Mouse (Mus musculus): ENCODE data around the gene Ddr1. TPM values are rescaled to one million over a fixed set of nuclear protein-coding genes. Genes with fewer than 3 reads are reported as not detected.

Ddr1 gene
- total RNA-seq, 2 experiments from 2014 or later, result 12.7 to 15.0 TPM

- DNase-seq, result peak; percentile 92 to 98
- intact Hi-C loops (cut with DNase I), result no loop called here
Observed at GRCm38 (mm10) chr17:35725286-35726232, 21.1 kb upstream of the Ddr1 start.

GRCm38 (mm10) chr17:35721676-35722075, 17.3 kb upstream of the Ddr1 start:
- intact Hi-C loops (cut with DNase I), result loop anchor here (2.0 to 5.0 kb wide), 2 partner anchors 15 to 84 kb away; no protein-coding TSS in a partner anchor
- DNase-seq, result no peak

DNA sequence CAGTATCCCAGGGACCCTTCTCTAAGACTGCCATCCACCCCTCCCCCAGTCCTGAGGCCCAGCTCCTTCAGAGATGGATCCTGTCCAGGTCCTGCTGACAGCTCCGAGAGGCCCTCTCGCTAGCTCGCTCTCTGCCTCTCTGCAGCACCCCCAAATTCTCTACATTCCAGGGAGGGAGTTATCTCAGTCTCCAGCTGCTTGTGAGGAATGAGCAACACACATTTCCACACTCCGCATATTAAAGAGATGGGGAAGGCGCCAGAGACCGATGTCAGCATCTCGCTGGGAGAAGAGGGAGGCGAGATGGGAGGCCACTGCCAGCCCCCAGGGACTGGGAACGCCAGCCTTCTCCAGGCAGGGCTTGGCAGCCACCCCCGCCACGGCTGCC, 15.9 kb upstream of the Ddr1 start:
- no peak for DNase-seq

DNA sequence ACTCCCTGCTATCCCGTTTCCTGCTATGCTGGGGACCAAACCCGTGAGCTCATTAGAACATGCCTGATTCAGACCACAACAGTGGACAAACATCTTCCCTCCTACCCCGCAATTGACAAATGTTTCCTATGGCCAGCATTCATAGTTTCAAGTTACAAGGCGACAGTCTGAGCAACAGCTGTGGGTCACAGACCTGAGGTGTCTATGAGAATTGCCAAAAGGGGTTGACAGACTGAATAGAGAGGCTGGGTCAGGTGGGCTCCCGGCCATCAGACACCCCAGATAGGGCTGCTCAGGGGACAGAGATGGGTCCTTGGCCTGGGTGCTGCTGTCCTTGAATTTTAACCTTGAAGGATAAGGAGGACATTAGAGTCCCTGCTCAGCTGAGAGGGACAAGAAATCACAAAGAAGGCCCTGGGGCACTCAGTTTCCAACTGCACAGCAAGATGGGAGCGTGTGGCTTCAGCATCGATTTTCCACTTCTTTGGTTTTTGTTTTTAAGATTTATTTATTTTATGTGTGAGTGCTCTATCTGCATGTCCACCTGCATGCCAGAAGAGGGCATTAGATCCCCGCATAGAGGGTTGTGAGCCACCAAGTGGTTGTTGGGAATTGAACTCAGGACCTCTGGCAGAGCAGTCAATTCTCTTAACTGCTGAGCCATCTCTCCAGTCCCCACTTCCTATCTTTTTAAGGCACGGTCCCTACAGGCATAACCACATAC, 15.4 kb upstream of the Ddr1 start:
- intact Hi-C loops (cut with DNase I), result loop anchor here (2.0 to 5.0 kb wide), 2 partner anchors 13 to 82 kb away; no protein-coding TSS in a partner anchor
- no peak for DNase-seq

More for the DNA sequence above, 15.9 kb upstream of the Ddr1 start:
- intact Hi-C loops (cut with DNase I), result loop anchor here (2.0 to 5.0 kb wide), 2 partner anchors 14 to 83 kb away; no protein-coding TSS in a partner anchor

GRCm38 (mm10) chr17:35717080-35717479, 12.7 kb upstream of the Ddr1 start:
- intact Hi-C loops (cut with DNase I), result no loop called here

DNA sequence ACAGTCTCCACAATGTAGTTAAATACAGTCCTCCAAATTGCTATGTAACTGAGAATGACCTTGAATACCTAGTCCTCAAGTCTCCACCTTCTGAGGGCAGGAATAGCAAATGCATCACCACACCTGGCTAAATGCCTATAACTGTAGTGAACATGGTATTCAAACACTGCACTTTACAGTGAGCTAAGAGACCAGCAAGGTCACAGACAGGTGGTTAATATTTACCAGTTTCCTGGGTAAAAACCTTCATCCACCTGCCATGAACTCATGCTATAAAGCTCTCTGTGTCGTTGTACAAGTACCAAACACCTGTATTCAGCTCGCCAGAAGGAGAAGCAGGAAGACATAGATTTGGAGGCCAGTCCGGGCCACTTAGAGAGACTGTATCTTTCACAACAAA, 11.7 kb upstream of the Ddr1 start:
- DNase-seq, result no peak
- intact Hi-C loops (cut with DNase I), result no loop called here

More at GRCm38 (mm10) chr17:35717080-35717479, 12.7 kb upstream of the Ddr1 start:
- DNase-seq, result no peak

DNA sequence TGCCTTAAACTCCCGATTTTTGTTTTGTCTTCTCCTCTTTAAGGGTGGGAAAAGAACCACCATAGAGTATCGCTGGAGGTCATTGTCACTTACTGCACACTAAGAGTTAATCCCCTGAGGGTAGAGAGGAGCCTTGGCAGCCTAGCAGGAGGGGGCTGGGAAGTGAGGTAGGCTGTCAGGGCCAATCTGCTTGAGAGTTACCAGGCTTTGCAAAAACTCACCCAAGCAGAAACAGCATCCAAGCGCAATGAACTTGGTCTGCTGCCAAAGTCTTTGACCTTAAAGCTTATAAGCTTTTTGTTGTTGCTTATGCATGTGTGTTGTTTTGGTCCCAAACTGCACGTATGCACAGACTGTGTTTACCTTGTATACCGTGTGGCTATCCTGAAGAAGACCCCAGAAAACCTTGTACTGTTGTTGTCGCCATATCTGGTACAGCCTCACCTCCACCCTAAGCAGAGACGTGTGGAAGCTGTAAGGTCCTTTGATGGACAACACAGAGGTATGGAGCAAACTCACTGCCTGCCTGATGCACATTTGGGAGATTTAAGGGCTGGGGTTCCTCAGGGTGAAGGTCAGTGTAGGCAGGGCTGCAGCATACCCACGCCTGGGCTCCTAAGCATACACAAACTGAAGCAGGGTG, 6.4 kb upstream of the Ddr1 start:
- DNase-seq, result no peak
- intact Hi-C loops (cut with DNase I), result no loop called here

DNA sequence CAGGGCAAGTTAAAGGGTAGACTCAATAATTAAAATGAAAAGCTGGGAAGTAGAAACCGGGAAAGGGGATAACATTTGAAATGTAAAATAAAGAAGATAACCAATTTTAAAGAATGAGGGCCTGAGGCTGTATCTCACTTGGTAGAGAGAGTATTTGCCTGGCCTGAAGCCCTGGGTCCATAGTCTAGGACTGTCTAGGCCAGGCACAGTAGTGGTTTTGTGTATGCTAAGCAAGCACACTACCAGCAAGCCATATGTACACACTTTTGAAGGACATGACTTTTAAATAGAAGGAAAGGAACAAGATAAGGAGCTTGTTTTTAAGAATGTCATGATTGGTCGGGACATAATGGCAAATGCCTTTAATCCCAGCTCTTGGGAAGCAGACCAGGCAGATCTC, 4.2 kb upstream of the Ddr1 start:
- intact Hi-C loops (cut with DNase I), result no loop called here
- DNase-seq, result no peak

DNA sequence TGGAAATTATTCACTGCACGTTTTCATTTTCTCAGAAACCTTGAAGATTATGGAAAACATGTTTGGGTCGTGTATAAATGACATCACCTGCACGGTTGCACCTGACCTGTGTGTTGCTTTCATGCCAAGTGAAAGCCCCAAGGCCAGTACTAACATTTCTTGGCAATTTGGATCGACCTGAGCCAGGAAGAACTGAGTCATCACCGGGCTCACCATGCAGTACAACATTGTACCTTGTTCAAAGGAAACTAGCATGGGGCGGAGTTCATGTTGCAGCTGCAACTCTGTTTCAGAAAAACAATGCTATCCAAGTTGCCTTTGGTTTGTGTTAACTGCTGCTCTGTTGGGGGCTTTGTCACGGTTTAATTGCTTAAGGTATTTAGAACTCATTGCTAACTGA, 3.5 kb upstream of the Ddr1 start:
- no peak for DNase-seq
- intact Hi-C loops (cut with DNase I), result loop anchor here (2.0 kb wide), 1 partner anchor 13 kb away; no protein-coding TSS in a partner anchor

- intact Hi-C loops (cut with DNase I), result loop anchor here (2.0 kb wide), 1 partner anchor 15 kb away; no protein-coding TSS in a partner anchor
- no peak for DNase-seq
Observed at GRCm38 (mm10) chr17:35705836-35706235, 1.4 kb upstream of the Ddr1 start.

GRCm38 (mm10) chr17:35703751-35704271, 610 bp downstream of the Ddr1 start:
- intact Hi-C loops (cut with DNase I), result loop anchor here (5.0 kb wide), 1 partner anchor 33 kb away; no protein-coding TSS in a partner anchor
- no peak for DNase-seq

DNA sequence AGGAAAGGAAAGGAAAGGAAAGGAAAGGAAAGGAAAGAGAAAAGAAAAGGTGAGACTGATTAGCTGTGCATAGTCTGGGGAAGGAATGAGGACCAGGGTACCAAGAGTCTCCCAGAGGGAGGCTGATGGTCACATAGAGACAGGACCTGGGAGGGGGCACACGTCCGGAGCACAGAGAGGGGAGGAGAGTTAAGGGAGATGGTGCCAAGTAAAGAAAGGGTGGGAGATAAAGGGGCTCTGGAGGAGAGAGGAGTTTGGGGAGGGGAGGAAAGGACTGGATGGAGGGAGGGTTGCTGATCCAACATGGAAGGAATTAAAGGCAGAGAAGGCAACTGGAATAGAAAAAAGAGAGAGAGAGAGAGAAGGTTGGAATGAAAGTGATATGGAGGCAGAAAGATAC, 1.4 kb downstream of the Ddr1 start:
- DNase-seq, result no peak
- intact Hi-C loops (cut with DNase I), result loop anchor here (5.0 kb wide), 1 partner anchor 34 kb away; no protein-coding TSS in a partner anchor

DNA sequence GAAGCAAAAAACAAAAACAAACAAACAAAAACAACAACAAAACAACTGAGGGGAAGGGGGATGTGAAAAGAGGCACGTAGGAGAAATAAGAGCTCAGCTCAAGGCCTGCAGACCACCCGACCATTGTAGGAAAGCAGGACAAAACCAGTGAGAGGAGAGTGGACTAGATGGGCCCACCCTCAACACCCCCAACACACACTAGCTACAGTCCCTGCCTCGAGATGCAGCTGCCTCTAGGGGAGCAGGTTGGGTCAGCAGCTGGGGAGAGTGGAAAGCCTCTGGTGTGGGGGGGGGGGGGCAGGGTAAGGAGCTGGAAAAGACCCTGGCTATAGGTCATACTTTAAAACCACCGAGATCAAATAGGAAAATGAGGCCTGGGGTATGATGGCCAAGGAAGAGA, 1.8 kb downstream of the Ddr1 start:
- intact Hi-C loops (cut with DNase I), result loop anchor here (5.0 kb wide), 1 partner anchor 35 kb away; no protein-coding TSS in a partner anchor
- no peak for DNase-seq

GRCm38 (mm10) chr17:35701978-35702461, 2.4 kb downstream of the Ddr1 start:
- intact Hi-C loops (cut with DNase I), result loop anchor here (5.0 kb wide), 1 partner anchor 35 kb away; no protein-coding TSS in a partner anchor
- DNase-seq, result no peak

DNA sequence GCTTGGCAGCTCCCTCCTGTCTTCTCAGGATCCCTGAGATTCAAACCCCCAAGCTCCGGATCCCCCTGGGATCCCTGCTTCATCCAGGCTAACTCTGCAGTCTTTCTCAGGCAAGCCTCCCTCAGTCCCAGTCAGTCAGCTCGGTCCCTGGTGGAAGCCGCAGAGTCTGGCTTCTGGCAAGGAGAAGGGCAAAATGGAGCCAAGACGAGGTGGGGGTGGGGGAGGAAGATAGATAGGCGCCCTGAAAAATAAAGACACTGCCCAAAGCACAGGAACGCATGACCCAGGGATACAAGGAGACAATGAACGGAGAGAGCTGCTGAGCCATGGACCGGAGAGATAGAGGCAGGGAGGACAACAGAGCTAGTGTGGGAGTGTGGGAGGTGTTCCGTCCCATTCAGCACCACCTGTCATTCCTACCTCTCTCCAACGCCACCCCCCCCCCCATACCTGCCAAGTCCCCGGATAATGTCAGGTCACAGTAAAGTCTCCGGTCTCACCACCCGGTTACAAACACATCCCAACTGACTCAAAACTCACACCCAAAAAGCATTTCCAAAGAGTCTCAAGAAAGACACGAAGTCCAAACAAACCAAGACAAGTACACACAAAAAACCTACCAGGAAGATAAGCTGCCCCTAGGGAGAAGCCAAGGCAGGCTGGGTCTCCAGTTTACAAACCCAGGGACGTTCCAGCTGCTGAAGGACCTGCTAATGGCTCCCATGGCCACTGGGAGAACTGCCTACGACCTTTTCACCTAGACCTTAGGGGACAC, 3.0 kb downstream of the Ddr1 start:
- no peak for DNase-seq
- intact Hi-C loops (cut with DNase I), result loop anchor here (5.0 kb wide), 1 partner anchor 36 kb away; no protein-coding TSS in a partner anchor

- intact Hi-C loops (cut with DNase I), result loop anchor here (5.0 kb wide), 1 partner anchor 37 kb away; no protein-coding TSS in a partner anchor
- peak; percentile 79 to 83 for DNase-seq
Observed at GRCm38 (mm10) chr17:35700371-35700961, 4.0 kb downstream of the Ddr1 start.

- intact Hi-C loops (cut with DNase I), result loop anchor here (5.0 kb wide), 1 partner anchor 37 kb away; no protein-coding TSS in a partner anchor
- DNase-seq, result peak; percentile 76 to 79
Observed at GRCm38 (mm10) chr17:35699919-35700318, 4.5 kb downstream of the Ddr1 start.

- intact Hi-C loops (cut with DNase I), result no loop called here
Observed at GRCm38 (mm10) chr17:35698501-35698883, 5.9 kb downstream of the Ddr1 start.

More at GRCm38 (mm10) chr17:35698501-35698883, 5.9 kb downstream of the Ddr1 start:
- no peak for DNase-seq
